Mouse (Mus musculus) layer of hippocampus, postnatal 36 days (tissue): ENCODE measurements at regions not wholly inside any gene's neighbourhood (a gene's known extent, or its start where the extent isn't known, plus 50 kb on each side); places are given as distances from the start of the nearest gene placed in this dataset.
A peak's percentile ranks its signal among the peaks of the same experiment; 100 is the strongest.

Source experiments
- DNase-seq, 2 experiments: peaks; one replicate each; pipeline ENCODE4 v3.0.0; 2022

DNA sequence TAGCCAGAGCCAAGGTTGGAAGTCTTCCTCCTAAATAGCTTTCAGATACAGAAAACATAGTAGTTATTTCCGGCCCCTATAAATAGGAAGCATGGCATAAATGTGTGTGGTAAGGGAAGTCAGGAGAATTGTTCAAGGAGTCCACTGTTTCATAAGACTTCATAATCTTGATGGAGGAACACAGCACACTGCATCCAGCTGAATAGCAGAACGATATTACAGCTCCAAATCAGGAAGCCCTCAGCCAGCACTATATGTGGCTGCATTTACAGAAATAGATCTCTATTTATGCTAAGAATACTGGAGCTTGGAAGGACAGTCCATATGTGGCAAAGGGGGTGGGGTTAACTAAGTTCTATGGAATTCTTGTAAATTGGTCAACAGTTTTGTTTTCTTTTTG is 371.1 kb downstream of the Elavl2 start:
- no peak for DNase-seq

DNA sequence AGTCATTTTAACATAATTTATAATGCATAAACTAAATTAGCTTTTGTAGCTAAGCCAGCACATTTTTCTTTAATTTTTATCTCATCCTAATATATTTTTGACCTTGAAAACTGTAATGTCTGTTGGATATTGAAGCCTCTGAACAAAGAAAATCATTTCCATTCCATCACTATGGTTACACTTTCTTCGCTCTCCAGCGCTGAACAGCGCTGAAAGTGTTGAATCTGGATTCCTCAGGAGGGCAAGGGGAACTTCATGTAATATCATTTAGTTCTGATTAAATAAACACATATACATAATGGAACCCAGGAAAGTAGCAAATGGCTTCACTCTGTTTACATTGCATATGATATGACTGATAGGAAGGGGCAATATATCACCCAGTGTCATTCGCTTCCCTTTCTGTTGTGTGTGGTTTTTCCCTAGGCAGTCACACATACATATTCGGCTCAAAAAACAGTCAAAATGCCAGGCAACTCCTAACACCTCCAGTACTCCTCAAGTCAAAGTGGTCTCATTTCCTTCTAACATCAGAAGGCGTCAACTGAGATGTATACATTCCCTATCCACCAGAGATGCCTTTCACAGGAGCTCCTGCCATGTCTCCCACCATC is 372.5 kb downstream of the Elavl2 start:
- no peak for DNase-seq

DNA sequence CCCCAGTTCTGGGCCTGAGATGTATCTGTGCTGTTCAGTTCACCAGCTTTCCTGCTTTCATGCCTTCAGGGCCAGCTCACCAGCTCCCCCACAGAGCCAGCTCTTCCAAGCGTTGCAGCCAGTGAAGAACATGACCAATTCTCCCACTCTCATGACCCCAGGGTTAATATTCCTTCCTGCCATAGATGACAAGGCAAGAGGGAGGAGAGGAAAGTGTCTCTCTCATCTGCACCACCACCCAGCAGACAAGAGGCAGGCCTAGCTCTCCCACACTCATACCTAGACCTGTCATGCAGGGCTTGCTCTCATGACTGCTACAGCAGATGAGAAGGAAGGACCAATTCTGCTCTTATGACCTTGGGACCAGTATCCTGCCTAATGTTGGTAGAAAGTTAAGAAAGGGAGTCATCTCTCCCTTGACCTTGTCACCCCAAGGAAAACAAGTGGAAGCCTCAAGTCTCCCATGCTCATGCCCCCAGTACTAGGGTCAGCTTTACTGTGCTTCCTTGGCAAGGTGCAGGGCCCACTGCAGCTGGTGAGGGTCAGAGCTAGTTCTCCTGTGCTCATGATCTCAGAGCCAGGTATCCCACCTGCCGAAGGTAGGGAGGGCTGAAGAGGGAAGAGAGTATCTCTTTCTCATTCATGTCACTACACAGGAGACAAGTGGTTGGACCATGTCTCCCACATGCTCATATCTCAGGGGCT is 404.0 kb downstream of the Elavl2 start:
- no peak for DNase-seq

DNA sequence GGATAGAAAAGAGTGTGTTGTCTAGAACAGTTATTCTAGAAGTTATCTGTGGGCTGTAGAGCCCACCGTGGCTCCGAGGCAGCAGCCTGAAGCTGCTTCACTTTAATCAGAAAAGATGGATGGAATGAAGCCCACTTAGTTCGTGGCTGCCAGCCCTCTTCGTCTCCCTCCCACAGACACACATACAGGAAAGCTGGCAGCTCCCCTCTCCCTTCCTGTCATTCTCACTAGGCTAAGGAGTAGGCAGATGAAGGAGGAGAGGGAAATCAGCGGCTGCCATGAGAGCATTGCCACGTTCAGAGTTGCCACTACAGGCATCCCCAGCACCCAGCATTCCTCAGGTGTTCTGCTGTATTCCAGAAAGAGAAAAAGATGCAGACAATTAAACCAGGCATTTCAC is 435.9 kb downstream of the Elavl2 start:
- DNase-seq, result peak in 1 of 2 experiments; percentile 2

DNA sequence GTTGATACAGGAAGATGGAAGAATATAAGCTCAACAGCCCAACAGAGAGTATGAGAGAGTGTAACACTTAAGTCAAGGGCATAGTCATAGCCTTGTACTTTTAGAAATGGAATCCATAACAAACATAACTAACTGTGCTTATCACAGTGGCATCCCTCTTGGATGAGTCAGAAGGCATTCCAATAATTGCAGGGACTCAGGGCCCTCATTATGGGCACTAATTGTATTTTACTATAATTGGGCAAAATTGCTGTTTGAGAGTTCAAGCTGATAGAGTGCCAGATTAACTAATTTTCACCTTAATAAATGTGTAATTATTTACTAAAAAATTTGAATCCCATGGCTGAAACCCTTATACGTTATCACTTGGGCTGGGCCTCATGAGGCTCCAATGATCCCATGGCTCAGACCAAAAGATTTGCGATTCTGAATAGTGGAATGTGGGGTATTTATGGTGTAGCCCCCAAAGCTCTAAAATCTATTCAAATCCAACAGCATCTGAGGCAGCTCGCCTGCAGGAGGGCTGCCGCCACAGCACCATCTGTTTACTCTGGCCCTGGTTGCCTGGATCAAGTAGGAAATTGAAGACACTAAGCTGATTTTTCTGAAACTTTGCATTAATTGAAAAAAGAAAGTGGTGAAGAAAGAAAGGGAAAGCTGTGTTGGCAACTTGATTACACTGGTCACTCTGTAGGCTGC is 456.7 kb downstream of the Elavl2 start:
- peak; percentile 3 to 4 for DNase-seq

DNA sequence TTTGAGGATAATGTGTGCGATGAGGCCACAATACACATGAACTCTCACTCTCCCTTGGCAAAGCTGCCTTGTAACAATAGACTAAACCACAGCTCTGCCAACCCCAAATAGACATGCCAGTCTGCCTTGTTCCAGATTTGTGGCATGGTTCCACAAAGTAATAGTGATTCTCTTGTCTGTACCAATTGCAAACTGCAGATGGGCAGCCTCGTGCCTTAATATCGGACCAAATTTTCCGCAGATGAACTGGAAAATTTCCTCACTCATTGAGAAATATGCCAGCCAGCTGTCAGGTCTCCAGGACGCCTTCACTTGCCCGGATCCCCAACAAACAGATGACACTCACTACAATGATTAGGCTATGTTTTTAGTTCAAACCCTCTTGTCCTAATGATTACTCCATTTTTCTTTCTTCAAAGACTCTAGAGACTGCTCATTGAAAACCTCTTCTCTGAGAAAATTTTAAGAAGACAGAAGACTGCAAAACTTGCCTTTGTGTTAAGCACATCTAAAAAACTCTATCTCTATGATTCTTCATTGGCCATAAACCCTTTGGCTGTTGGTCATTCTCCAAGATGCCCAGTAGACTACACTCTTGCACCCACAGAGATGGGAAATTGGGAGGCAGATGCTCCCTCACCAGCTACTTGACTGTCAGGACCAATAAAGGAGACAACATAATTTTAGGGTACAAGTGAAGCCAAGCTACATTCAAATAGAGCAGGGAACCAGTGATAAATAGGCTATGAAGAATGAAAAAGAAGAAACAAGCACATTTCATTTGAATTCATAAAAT is 483.1 kb downstream of the Elavl2 start:
- DNase-seq, result peak; percentile 53 to 57

DNA sequence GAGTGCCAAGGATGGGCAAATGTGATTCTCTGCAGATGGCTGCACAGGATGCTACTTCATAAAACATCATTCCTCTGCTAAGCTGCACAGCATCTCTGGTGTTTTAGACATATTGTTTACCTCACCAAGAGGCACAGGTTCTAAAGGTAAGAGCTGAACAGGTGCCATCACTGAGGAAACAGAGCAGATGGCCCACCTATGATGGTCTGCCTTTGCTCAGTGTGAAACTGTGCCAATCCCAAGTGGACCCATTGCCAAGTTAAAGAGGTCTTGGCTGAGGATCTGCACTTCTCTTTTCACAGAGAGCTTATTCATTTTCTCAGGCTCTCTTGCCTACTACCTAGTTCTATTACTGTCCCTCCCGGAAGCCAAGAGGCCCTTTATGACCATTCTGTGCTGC is 494.3 kb downstream of the Elavl2 start:
- no peak for DNase-seq

DNA sequence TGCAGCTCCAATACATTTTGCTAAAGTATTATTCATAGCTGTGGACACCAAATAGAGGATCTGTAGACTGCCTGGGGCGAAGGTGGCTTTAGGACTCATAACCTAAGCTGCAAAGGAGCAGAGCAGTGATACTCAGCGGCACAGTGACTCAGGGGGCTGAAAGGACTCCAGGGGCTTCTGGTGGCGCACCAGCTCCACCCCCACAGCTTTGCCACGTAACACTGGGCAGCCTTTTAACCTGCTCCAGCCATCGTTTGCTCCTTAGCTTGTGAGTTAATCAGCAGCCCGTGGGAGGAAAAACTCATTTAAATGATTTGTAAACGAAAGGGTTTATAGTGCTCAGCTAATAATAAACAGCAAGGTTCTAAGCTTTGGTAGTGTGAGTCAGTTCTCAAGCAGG is 532.4 kb downstream of the Elavl2 start:
- DNase-seq, result no peak

DNA sequence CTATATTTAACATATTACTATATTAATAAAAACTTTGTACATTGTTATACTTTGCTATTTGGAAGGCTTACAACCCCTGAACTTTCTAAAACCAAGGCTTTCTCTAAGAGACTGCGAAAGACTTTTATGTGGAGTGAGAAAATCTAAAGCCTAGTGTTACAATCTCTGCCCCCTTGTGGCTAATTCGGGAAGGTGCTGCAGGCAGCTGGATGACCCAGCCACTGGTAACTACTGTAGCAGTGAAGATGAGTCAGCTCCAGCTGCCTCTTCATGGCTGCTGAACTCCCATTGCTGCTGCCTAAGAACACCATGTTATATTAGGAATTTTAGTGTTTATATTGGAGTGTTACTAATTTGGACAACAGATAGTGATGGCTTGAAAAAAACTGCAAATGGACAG is 539.7 kb downstream of the Elavl2 start:
- DNase-seq, result no peak

DNA sequence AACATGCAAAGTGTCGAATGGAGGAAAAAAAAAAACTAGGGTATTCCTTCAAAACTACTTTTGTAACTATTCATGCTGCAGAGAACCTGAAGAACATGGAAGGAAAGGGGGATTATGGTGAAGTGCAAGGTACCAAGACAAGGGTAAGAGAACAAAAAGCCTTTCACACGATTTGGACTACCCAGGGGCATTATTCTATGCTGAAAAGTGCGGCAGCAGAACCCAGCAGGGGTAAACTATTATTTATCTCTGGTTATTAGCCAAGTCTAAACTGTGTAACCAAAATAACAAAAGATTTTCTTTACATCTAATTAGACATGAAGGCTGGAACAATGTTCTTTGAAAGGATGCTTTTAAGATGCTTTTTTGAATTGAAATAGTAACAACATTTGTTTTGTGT is 560.8 kb downstream of the Elavl2 start:
- DNase-seq, result no peak

DNA sequence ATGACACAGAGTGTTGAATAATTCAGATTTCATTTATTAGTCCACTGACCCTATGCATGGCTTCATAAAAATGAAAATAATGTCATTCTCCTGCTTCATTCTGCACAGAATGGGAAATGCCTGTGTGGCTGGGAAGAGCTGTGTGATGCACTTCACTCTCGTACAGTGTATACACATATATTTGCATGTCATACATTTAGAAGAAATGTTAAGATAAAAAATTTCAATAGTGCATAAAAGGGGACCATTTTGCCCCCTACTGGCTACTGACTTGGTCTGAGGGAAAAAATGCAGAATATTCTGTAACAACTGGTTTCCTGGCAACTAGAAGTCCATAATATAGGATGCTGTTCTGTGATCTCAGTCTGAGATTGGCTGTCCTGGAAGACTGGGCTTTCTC is 580.5 kb downstream of the Zfp352 start:
- DNase-seq, result no peak

DNA sequence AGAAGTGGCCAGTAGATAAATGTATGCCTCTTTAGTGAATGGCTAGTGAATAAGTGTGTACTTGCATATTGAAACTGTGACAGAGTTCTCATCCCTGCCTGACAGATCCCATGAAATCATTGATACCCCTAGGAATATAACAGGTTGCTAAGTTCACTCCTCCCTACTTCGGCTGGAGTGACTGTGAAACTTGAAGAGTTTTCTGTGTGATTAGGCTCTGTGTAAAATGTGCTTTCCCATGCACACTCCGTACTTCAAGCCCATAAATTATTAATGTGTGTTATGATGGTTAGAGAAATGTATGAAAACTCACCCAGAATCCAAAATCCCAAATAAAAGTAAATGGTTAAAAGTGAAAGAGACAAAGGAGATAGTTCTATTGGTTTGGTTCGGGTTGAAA is 580.0 kb downstream of the Zfp352 start:
- no peak for DNase-seq

DNA sequence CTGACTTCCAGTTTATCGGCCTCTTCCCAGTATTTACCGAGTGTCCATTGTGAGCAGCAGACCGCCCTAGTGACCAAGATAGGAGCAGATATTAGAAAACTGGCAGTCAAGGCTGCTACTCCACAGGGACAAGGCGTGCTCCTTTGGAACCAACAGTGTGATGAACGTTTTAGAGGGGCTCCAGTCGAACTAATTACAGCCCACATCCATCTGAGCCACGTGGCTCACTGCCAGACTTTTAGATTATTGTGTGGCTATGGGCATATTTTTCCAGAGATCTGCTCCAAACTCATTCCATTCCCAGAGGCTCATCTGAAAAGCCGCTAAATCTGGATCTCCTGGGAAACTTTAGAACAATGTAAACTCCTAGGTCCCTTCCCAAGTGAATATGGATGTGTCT is 578.9 kb downstream of the Zfp352 start:
- peak; percentile 4 to 9 for DNase-seq
